Mouse (Mus musculus): ENCODE data around the gene Golph3l.
"Not testable (repeated sequence)": the region's sequence is repeated elsewhere in the genome, so short reads cannot be mapped to it uniquely, and the experiment has no call there.

Gene Golph3l

GRCm38 (mm10) chr3:95588604-95589086 lies at the start of gene Golph3l:
Gene Golph3l (plus strand): TSS chr3:95588934.
- in situ Hi-C loops (cut with MboI, MseI) = loop anchor here (5.0 kb wide), 1 partner anchor 66 kb away; no protein-coding TSS in a partner anchor

GRCm38 (mm10) chr3:95538936-95539335 lies 49.8 kb upstream of the Golph3l start:
- in situ Hi-C loops (cut with MboI, MseI) = no loop called here

GRCm38 (mm10) chr3:95539837-95540236 lies 48.9 kb upstream of the Golph3l start:
- in situ Hi-C loops (cut with MboI, MseI) = no loop called here

- in situ Hi-C loops (cut with MboI, MseI) = not testable (repeated sequence)
These were observed 47.5 kb upstream of the Golph3l start for GRCm38 (mm10) chr3:95541186-95541585.

- in situ Hi-C loops (cut with MboI, MseI) = no loop called here
These were observed 46.6 kb upstream of the Golph3l start for GRCm38 (mm10) chr3:95542171-95542570.

GRCm38 (mm10) chr3:95542981-95543380 lies 45.8 kb upstream of the Golph3l start:
- in situ Hi-C loops (cut with MboI, MseI) = no loop called here

- in situ Hi-C loops (cut with MboI, MseI) = no loop called here
These were observed 38.6 kb upstream of the Golph3l start for GRCm38 (mm10) chr3:95550176-95550575.

- in situ Hi-C loops (cut with MboI, MseI) = no loop called here
These were observed 34.7 kb upstream of the Golph3l start for GRCm38 (mm10) chr3:95553986-95554385.

- in situ Hi-C loops (cut with MboI, MseI) = no loop called here
These were observed 29.3 kb upstream of the Golph3l start, which contains the start of gene Hormad1 for GRCm38 (mm10) chr3:95559437-95559836. Gene Hormad1 (plus strand): TSS chr3:95559677.

GRCm38 (mm10) chr3:95560738-95561137 lies 28.0 kb upstream of the Golph3l start:
- in situ Hi-C loops (cut with MboI, MseI) = no loop called here

GRCm38 (mm10) chr3:95561826-95562225 lies 26.9 kb upstream of the Golph3l start:
- in situ Hi-C loops (cut with MboI, MseI) = no loop called here

GRCm38 (mm10) chr3:95569585-95569984 lies 19.1 kb upstream of the Golph3l start:
- in situ Hi-C loops (cut with MboI, MseI) = no loop called here

GRCm38 (mm10) chr3:95587754-95588603 lies 755 bp upstream of the Golph3l start:
- in situ Hi-C loops (cut with MboI, MseI) = loop anchor here (5.0 kb wide), 1 partner anchor 66 kb away; no protein-coding TSS in a partner anchor

- in situ Hi-C loops (cut with MboI, MseI) = no loop called here
These were observed 10.0 kb downstream of the Golph3l start for GRCm38 (mm10) chr3:95598734-95599133.

GRCm38 (mm10) chr3:95601287-95601686 lies 12.6 kb downstream of the Golph3l start:
- in situ Hi-C loops (cut with MboI, MseI) = no loop called here

GRCm38 (mm10) chr3:95606096-95606495 lies 17.4 kb downstream of the Golph3l start:
- in situ Hi-C loops (cut with MboI, MseI) = no loop called here

- in situ Hi-C loops (cut with MboI, MseI) = no loop called here
These were observed 20.5 kb downstream of the Golph3l start for GRCm38 (mm10) chr3:95609195-95609594.

GRCm38 (mm10) chr3:95613996-95614395 lies 25.3 kb downstream of the Golph3l start:
- in situ Hi-C loops (cut with MboI, MseI) = no loop called here

- in situ Hi-C loops (cut with MboI, MseI) = no loop called here
These were observed 29.8 kb downstream of the Golph3l start for GRCm38 (mm10) chr3:95618511-95618910.

GRCm38 (mm10) chr3:95621241-95621640 lies 32.5 kb downstream of the Golph3l start:
- in situ Hi-C loops (cut with MboI, MseI) = no loop called here

- in situ Hi-C loops (cut with MboI, MseI) = not testable (repeated sequence)
These were observed 33.7 kb downstream of the Golph3l start for GRCm38 (mm10) chr3:95622421-95622820.

GRCm38 (mm10) chr3:95623551-95623950 lies 34.8 kb downstream of the Golph3l start:
- in situ Hi-C loops (cut with MboI, MseI) = no loop called here

- in situ Hi-C loops (cut with MboI, MseI) = not testable (repeated sequence)
These were observed 35.3 kb downstream of the Golph3l start for GRCm38 (mm10) chr3:95623991-95624515.
